Mouse (Mus musculus) embryonic facial prominence, embryonic 15.5 days (tissue): ENCODE measurements around the gene Mospd3. TPM values are rescaled to one million over a fixed set of nuclear protein-coding genes. Genes with fewer than 3 reads are reported as not detected.

Source experiments
- ATAC-seq: fragments of 200-750 bp; cut with Nextera tagmentation; 2 replicates; pipeline ENCODE4 v1.8.0; 2017; ENCODE audit warnings: low read depth, moderate TSS enrichment; ENCODE audit not compliant: insufficient number of reproducible peaks, low FRiP score, low TSS enrichment
- H3K27ac ChIP-seq: fragments of 300-500 bp; sonication (generic); replicated peaks from 2 replicates; pipeline ENCODE4 v1.5.1; 2015; ENCODE audit warnings: mild to moderate bottlenecking, inconsistent platforms
- H3K27me3 ChIP-seq: fragments of 300-500 bp; sonication (generic); 2 replicates; pipeline ENCODE4 v1.6.1; 2015; ENCODE audit warnings: inconsistent platforms
- H3K36me3 ChIP-seq: fragments of 300-500 bp; sonication (generic); 2 replicates; pipeline ENCODE4 v1.6.1; 2015; ENCODE audit warnings: mild to moderate bottlenecking, inconsistent platforms
- H3K4me1 ChIP-seq: fragments of 300-500 bp; sonication (generic); 2 replicates; pipeline ENCODE4 v1.6.1; 2015; ENCODE audit warnings: inconsistent platforms
- H3K4me2 ChIP-seq: fragments of 300-500 bp; sonication (generic); replicated peaks from 2 replicates; pipeline ENCODE4 v1.6.1; 2015; ENCODE audit warnings: mild to moderate bottlenecking, inconsistent platforms
- H3K4me3 ChIP-seq: fragments of 300-500 bp; sonication (generic); replicated peaks from 2 replicates; pipeline ENCODE4 v1.5.1; 2015; ENCODE audit warnings: mild to moderate bottlenecking, inconsistent platforms
- H3K9ac ChIP-seq: fragments of 300-500 bp; sonication (generic); 2 replicates; pipeline ENCODE4 v1.6.1; 2015; ENCODE audit warnings: inconsistent platforms
- H3K9me3 ChIP-seq: fragments of 300-500 bp; sonication (generic); replicated peaks from 2 replicates; pipeline ENCODE4 v1.6.1; 2016; ENCODE audit warnings: inconsistent platforms
- WGBS: fragments of 180-500 bp; shearing (Covaris S2); methylation state at CpG from one replicate; pipeline ENCODE4 v1.1.7; 2015; 5-methylcytosine and 5-hydroxymethylcytosine counted together
- polyA plus RNA-seq: library from polyadenylated mRNA; unstranded; fragments of >200 nt; fragmentation: Nextera tagmentation; extraction: Ambion mirVana; gene quantifications from 2 replicates; pipeline ENCODE4 v1.2.1, GENCODE M21; 2015

Mospd3 gene
- polyA plus RNA-seq, 1 experiment from 2014 or later = 47.3 TPM

GRCm38 (mm10) chr5:137599600-137599999 is 1.3 kb downstream of the Mospd3 start:
- Histone ChIP-seq H3K27ac (no peak overlapping the region; the same call in 1 of the 2 replicates), H3K4me2 (peak overlapping the region; percentile 92), H3K9ac (peak overlapping the region; percentile 94), H3K4me1 (peaks cover 23% of the 10 kb centered on the region), H3K9me3 (no peaks in the 10 kb centered on the region), H3K4me3 (peak overlapping the region; percentile 72), H3K27me3 (no peaks in the 10 kb centered on the region), H3K36me3 (peaks cover 11% of the 10 kb centered on the region; the same call in 1 of the 2 replicates)
- no peak for ATAC-seq
- WGBS = 48% methylated on average over 9 of the region's 9 CpGs

- no peaks in the 10 kb centered on the region for H3K27me3 ChIP-seq
- WGBS = 78% methylated on average over 2 of the region's 2 CpGs
- no peak overlapping the region for H3K27ac ChIP-seq
- no peaks in the 10 kb centered on the region for H3K9me3 ChIP-seq
- peaks cover 8% of the 10 kb centered on the region; the same call in 1 of the 2 replicates for H3K36me3 ChIP-seq
- peaks cover 20% of the 10 kb centered on the region for H3K4me1 ChIP-seq
- H3K4me3 ChIP-seq = no peak overlapping the region
- H3K4me2 ChIP-seq = no peak overlapping the region
- ATAC-seq = no peak
- H3K9ac ChIP-seq = no peak overlapping the region
Measured at GRCm38 (mm10) chr5:137598100-137598826, 2.6 kb downstream of the Mospd3 start.

GRCm38 (mm10) chr5:137597625-137598024 is 3.2 kb downstream of the Mospd3 start:
- no peak for ATAC-seq
- no peak overlapping the region for H3K4me3 ChIP-seq
- 91% methylated on average over 6 of the region's 6 CpGs for WGBS
- no peak overlapping the region for H3K4me2 ChIP-seq
- no peaks in the 10 kb centered on the region for H3K9me3 ChIP-seq
- peaks cover 15% of the 10 kb centered on the region for H3K4me1 ChIP-seq
- no peak overlapping the region for H3K27ac ChIP-seq
- H3K36me3 ChIP-seq = peaks cover 8% of the 10 kb centered on the region; the same call in 1 of the 2 replicates
- H3K9ac ChIP-seq = no peak overlapping the region
- H3K27me3 ChIP-seq = no peaks in the 10 kb centered on the region

- H3K4me1 ChIP-seq = peaks cover 11% of the 10 kb centered on the region
- peak overlapping the region; percentile 24; the same call in 1 of the 2 replicates for H3K4me2 ChIP-seq
- ATAC-seq = no peak
- H3K27me3 ChIP-seq = no peaks in the 10 kb centered on the region
- H3K9me3 ChIP-seq = no peaks in the 10 kb centered on the region
- 0 out of 2 replicates have a peak overlapping the region, but pooled peaks have one; percentile 34 for H3K27ac ChIP-seq
- 32% methylated on average over 30 of the region's 30 CpGs for WGBS
- 0 out of 2 replicates have a peak overlapping the region, but pooled peaks have one; percentile 7 for H3K4me3 ChIP-seq
- peaks cover 8% of the 10 kb centered on the region; the same call in 1 of the 2 replicates for H3K36me3 ChIP-seq
- H3K9ac ChIP-seq = no peak overlapping the region
Measured at GRCm38 (mm10) chr5:137596601-137597261, 4.1 kb downstream of the Mospd3 start.

- H3K27ac ChIP-seq = no peak overlapping the region
- WGBS = 82% methylated on average over 7 of the region's 7 CpGs
- peaks cover 8% of the 10 kb centered on the region; the same call in 1 of the 2 replicates for H3K36me3 ChIP-seq
- no peak for ATAC-seq
- no peaks in the 10 kb centered on the region for H3K27me3 ChIP-seq
- H3K4me3 ChIP-seq = no peak overlapping the region
- no peak overlapping the region for H3K9ac ChIP-seq
- H3K4me1 ChIP-seq = peaks cover 11% of the 10 kb centered on the region
- no peak overlapping the region for H3K4me2 ChIP-seq
- no peaks in the 10 kb centered on the region for H3K9me3 ChIP-seq
Measured at GRCm38 (mm10) chr5:137595921-137596320, 4.9 kb downstream of the Mospd3 start.

GRCm38 (mm10) chr5:137590507-137590906 is 10.4 kb downstream of the Mospd3 start:
- H3K4me2 ChIP-seq = no peak overlapping the region
- H3K27ac ChIP-seq = no peak overlapping the region
- 75% methylated on average over 5 of the region's 5 CpGs for WGBS
- H3K9ac ChIP-seq = no peak overlapping the region
- no peaks in the 10 kb centered on the region for H3K9me3 ChIP-seq
- no peaks in the 10 kb centered on the region for H3K4me1 ChIP-seq
- H3K36me3 ChIP-seq = no peaks in the 10 kb centered on the region
- ATAC-seq = no peak
- H3K4me3 ChIP-seq = no peak overlapping the region
- no peaks in the 10 kb centered on the region for H3K27me3 ChIP-seq

- H3K36me3 ChIP-seq = no peaks in the 10 kb centered on the region
- H3K27me3 ChIP-seq = no peaks in the 10 kb centered on the region; the same call in 1 of the 2 replicates
- WGBS = 28% methylated on average over 8 of the region's 8 CpGs
- ATAC-seq = no peak
- no peaks in the 10 kb centered on the region for H3K9me3 ChIP-seq
- no peak overlapping the region for H3K27ac ChIP-seq
- H3K4me3 ChIP-seq = no peak overlapping the region
- peaks cover 21% of the 10 kb centered on the region for H3K4me1 ChIP-seq
- no peak overlapping the region for H3K9ac ChIP-seq
- H3K4me2 ChIP-seq = no peak overlapping the region
Measured at GRCm38 (mm10) chr5:137584976-137585375, 15.9 kb downstream of the Mospd3 start.

GRCm38 (mm10) chr5:137583670-137584169 is 17.1 kb downstream of the Mospd3 start:
- H3K4me2 ChIP-seq = peak overlapping the region; percentile 57
- peak; percentile 77 for ATAC-seq
- no peaks in the 10 kb centered on the region for H3K36me3 ChIP-seq
- no peaks in the 10 kb centered on the region; the same call in 1 of the 2 replicates for H3K27me3 ChIP-seq
- H3K9me3 ChIP-seq = no peaks in the 10 kb centered on the region
- H3K27ac ChIP-seq = peak overlapping the region; percentile 76
- H3K4me1 ChIP-seq = peaks cover 21% of the 10 kb centered on the region
- H3K9ac ChIP-seq = peak overlapping the region; percentile 10; the same call in 1 of the 2 replicates
- 10% methylated on average over 27 of the region's 27 CpGs for WGBS
- H3K4me3 ChIP-seq = peak overlapping the region; percentile 40

GRCm38 (mm10) chr5:137582702-137583101 is 18.2 kb downstream of the Mospd3 start:
- Histone ChIP-seq H3K9ac (no peak overlapping the region), H3K27me3 (no peaks in the 10 kb centered on the region; the same call in 1 of the 2 replicates), H3K27ac (no peak overlapping the region), H3K9me3 (no peaks in the 10 kb centered on the region), H3K36me3 (no peaks in the 10 kb centered on the region), H3K4me3 (peak overlapping the region; percentile 40), H3K4me1 (peaks cover 21% of the 10 kb centered on the region), H3K4me2 (peak overlapping the region; percentile 57; the same call in 1 of the 2 replicates)
- ATAC-seq = no peak
- WGBS = 28% methylated on average over 8 of the region's 8 CpGs

- H3K4me3 ChIP-seq = no peak overlapping the region
- H3K36me3 ChIP-seq = no peaks in the 10 kb centered on the region
- H3K4me2 ChIP-seq = no peak overlapping the region
- H3K27ac ChIP-seq = no peak overlapping the region
- peaks cover 21% of the 10 kb centered on the region for H3K4me1 ChIP-seq
- ATAC-seq = no peak
- no peaks in the 10 kb centered on the region; the same call in 1 of the 2 replicates for H3K27me3 ChIP-seq
- no peaks in the 10 kb centered on the region for H3K9me3 ChIP-seq
- no peak overlapping the region for H3K9ac ChIP-seq
- 74% methylated on average over 6 of the region's 6 CpGs for WGBS
Measured at GRCm38 (mm10) chr5:137580246-137580645, 20.6 kb downstream of the Mospd3 start.

- Histone ChIP-seq H3K9ac (no peak overlapping the region), H3K27ac (no peak overlapping the region)
Measured at GRCm38 (mm10) chr5:137574470-137574901, 26.4 kb downstream of the Mospd3 start.

More at GRCm38 (mm10) chr5:137574470-137574901, 26.4 kb downstream of the Mospd3 start:
- Histone ChIP-seq H3K4me3 (peak overlapping the region; percentile 13; the same call in 1 of the 2 replicates), H3K4me2 (peak overlapping the region; percentile 43), H3K36me3 (no peaks in the 10 kb centered on the region), H3K4me1 (0 out of 2 replicates have a peak, but pooled peaks cover 11% of the 10 kb centered on the region), H3K9me3 (no peaks in the 10 kb centered on the region), H3K27me3 (peaks cover 10% of the 10 kb centered on the region)
- WGBS = 7% methylated on average over 27 of the region's 27 CpGs
- ATAC-seq = no peak
